Mouse (Mus musculus): Measurements from ENCODE around the gene Cdc25a.

Gene Cdc25a

DNA sequence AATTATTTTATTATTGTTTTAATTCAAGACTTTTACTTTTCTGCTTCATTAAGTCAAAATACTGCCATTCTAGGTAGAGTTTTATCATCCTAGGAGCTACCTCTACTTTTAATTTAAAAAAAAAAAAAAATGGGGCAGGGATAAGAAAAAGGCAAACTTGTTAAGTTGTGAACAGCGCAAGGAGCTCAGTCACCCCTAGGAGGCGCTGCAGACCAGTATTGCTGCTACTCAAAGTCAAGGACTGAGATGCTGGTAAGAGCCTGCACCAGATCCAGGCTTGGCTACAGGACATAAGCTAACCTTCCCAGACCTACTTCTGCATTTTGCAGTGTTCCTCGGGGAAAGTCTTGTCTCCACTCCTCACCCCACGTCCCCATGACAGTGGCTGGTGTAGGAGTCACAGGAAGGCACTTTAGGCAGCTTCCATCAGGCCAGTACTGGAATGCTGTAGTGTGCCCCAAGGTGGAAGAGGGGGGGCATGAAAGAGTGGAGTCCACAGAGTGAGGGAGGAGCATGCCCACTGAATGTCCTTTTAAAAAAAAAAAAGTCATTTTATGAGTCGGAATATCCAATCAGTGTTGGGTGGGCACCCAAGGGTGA is 17.4 kb downstream of the Cdc25a start:
- CTCF ChIA-PET, result interaction anchor here (0.5 to 0.9 kb wide), 3 partner anchors 95 to 247 kb away, joined by 3 to 4 read pairs (median 4); no protein-coding TSS in a partner anchor

DNA sequence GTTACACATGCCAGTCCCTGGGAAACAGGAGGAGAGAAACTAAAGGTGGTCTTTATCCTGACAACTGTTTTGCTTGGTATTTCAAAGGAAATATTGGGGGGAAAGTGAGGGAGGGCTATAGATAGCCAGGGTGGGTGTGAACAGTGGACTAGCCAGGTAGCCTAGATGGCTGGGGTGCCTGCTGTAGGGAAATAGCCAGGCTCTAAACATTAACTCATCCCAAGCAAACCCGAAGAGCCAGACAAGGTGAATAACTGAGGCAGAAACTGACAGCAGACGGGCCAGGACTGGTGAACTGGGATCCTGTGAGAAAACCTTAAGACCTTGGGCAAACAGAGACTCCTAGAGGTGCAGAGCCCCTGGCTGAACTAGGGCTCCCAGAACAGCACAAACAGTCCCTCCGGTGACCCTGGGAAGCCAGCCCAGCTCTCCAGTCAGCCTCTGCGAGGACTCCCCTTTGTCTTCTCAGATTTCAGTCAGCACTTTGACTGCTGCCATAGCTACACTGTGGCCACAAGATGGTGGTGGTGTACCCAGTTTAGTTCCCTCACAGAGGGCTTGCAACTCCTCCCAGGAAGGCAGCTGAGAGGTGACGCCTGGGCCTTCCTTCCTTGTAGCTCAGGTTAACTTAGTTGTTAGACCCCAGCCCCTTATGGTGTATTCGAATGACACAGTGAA is 19.2 kb downstream of the Cdc25a start:
- CTCF ChIA-PET, result no interaction called here

DNA sequence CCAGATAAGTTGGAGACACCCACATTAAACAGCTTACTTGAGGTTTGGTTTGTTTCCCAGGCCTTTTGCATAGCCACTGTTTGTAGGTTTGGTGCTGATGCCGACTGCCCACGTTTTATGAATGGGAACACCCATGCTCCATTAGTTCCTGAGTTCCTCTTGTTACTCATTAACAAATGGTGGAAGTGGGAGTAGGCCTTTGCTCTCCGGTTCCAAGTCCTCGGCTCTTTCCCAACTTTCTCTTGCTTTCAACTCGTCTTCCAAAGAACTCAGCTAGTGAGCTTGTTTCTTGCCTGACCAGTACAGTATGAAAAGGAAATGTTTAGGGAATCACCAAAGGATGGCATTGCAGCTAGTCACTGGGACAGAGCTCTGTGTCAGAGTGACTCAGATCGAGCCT is 20.2 kb downstream of the Cdc25a start:
- CTCF ChIA-PET, result no interaction called here

DNA sequence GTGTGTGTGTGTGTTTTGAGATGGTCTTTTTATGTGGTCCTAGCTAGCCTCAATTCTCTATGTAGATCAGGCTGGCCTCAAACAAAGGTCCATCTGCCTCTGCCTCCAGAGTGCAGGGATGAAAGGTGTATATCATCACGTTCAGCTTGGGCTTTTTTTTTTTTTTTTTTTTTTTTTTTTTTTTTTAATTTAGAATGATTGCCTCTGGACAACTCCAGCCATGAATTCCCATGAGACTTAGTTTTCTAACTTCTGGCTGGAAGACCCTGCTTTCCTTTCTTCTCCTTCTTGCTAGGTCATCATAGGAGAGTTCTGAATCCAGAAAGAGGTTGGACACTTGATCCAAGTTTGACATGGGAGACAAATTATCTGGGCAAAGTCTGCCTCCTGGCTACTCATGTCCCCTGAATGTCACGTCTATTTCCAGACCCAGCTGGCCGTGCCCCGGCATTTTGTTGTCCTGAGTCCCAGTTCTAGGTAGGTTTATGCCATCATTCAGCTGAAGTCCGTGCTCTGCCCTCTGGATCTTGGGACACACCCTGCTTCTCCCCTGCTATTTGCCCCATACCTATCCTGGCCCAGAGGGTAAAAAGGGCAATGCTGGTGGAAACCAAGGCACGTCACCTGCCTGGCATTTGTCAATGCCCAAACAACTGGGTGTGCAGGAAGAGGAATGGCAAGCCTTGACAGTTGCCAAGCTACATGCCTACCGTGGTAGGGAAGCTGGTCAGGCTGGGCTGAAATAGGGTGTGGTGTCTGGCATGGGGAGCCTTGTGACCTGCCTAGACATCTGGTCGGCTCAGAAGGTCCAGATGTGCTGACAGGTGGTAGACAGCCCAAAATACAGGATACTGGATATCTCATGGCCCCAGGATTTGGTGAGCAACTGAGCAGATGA is 21.1 kb downstream of the Cdc25a start:
- CTCF ChIA-PET, result no interaction called here

DNA sequence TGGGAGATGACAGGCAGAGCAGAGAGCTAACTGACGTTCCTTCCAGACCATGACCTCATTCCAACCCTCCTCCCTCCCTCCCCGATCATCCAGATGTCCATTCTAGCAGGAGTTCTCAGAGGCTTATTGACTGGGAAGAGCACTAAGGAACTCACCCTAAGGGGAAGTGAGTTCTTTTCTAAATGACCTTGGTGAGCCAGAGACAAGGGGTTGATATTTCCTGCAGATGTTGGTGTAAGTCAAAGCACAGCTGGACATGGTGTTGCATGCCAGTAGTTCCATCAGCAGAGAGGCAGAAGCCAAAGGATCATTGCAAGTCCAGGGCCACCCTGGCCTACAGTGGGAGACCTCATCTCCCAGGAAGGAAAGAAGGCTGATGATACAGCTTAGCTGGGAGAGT is 22.6 kb downstream of the Cdc25a start:
- CTCF ChIA-PET, result no interaction called here

DNA sequence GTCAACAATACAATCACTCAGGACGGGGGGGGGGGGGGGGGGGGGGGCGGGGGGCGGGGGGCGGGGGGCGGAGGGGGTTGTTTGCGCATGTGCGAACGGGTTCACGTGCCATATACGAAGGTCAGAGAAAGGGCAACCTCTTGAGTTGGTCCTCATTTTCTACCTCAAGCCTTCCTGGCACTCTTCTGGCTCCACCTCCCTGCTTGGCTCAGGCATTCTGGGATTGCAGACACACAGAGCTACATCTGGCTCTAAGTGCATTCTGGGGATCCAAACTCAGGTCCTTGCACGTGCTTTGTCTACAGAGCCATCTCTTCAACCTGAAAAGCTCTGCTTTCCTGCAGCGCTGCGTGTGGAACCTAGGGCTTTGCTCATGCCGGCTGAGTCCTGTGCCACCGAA is 24.0 kb downstream of the Cdc25a start:
- CTCF ChIA-PET, result interaction anchor here (0.6 kb wide), 1 partner anchor 131 kb away, joined by 3 read pairs; no protein-coding TSS in a partner anchor

DNA sequence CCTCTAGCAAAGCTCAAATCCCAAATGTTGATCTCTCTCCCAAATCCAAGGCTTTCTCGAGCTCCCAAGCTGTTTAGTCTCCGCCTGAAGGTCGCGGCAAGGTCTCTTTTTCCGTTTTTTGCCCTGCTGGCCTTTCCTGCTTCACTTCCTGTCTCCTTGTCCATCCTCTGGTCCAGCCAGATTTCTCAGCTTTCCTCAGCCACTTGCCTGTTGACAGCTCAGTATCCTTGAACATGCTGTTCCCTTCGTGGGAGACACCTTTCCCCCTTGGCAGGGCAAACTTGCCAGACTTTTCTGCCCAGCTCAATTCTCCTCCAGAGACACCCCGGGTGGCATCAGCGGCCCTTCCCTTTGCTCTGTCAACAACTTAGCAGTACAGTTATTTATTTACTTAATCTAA is 24.4 kb downstream of the Cdc25a start:
- CTCF ChIA-PET, result interaction anchor here (0.6 kb wide), 2 partner anchors 18 to 131 kb away, joined by 3 to 4 read pairs; no protein-coding TSS in a partner anchor

DNA sequence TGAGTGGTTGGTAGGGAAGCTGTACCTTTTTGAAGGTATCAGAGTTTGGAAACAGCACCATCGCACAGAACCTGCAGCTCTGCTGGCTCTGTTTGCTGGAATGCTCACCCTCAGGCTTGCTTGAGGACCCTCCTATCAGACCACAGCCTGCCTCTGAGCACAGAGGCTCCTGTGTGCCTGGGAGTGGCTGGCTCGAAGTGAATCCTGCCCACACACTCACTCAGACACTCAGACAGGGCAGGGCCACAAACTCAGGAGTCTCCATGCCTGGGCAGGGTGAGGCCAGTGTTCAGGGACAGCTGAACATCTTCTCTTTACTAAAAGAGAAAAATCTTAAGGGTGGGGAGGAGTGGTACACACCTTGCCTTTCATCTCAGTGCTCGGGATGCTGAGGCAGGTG is 25.2 kb downstream of the Cdc25a start:
- CTCF ChIA-PET, result no interaction called here

DNA sequence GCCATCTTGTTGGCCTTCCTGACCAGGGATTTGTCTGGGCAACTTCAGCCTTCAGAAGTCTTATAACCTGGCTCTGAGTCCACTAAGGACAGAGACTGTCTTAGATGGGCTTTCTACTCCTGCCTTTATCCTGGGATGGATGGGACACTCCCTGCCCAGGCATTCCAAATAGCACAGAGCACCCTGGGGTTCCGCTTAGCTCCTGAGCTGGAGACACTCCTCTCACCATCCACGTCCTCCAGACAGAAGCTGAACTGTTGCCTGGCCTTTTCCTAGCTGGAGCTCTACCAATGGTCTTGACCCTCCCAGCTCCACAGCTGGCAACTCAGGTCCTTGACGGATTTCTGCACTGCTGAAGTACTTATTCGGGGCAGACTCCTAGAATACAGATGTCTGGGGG is 26.9 kb downstream of the Cdc25a start:
- CTCF ChIA-PET, result no interaction called here

DNA sequence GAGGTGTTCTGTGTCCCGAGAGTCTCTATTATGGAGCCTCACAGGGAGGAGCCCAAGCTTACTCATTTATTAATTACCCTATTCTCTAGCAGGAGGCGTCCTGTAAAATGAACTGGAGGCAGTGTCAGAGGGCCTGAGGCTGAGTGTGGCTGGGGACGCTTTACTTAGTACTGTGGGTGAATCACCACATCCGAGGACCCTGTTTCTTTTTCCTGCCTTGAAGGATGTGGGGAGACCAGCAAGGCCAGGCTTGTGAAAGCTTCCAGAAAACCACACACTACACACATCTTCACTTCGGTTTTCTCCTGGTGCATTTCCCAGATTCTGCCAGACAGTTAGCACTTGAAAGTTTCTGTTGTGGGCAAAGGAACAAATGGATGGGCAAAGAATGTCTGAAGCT is 27.4 kb downstream of the Cdc25a start:
- CTCF ChIA-PET, result no interaction called here

DNA sequence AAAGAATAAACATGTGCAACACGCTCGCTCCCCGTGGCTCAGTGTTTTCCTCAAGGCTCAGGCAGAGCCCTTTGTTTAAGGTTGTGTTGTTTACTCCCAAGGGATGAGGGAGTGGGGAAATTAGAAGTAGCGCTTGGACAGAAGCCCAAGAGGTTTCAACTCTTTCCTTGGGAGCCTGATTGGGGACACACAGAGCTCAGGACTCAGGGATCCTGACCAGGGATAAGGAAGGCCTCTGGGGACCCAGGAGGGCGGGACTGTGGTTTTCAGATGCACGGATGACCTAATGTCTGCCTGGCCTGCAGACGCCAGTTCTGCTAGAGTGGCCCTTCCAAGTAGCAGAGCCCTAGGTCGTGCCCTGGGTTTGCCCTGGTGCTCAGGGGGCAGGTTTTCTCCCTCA is 31.9 kb downstream of the Cdc25a start:
- CTCF ChIA-PET, result no interaction called here

DNA sequence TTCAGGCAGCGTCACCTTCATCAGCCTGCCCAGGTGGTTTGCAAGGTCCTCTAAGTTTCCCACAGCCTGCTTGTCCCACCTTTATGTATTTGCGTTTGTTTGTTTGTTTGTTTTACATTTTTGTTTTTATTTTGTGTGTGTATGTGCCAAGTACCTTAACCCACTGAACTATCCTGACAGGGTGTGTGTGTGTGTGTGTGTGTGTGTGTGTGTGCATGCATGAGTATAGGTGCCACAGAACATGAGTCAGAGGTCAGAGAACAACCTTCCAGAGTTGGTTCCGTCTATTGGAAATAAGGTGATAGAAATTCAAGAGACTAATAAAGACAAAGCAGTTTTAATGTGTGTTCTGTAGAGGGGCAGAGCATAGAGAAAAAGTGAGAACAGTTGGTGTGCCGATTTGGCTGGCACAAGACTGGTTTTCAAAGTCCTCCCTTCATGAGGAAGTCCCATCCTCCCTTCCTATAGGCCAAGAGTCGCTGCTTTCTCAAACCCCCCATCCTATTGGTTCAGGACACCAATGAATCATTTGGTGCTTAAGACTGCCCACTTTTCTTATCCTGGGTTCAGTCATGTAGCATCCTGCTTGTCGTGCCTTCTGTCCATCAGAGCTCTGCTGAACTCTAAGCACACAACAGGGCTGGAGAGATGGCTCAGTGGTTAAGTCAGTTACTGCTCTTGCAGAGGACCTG is 32.5 kb downstream of the Cdc25a start:
- CTCF ChIA-PET, result no interaction called here

DNA sequence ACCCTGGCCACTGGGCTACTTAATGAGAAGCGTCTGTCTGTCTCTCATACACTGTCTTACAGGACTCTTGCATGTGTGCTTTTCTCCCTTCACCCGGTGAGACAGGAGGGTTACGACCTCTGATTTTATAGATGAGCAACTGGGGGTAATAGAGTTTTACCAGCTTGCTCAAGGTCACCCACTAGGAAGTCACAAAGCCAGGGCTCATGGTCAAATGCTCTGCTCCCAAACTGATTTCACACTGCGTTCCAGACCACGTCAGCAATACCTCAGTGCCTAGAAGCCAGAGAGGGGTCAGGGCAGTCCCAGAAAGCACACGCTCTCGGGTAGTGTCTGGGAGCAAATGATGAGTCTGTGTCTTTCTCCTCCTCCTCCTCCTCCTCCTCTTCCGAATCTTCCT is 33.7 kb downstream of the Cdc25a start:
- CTCF ChIA-PET, result no interaction called here

DNA sequence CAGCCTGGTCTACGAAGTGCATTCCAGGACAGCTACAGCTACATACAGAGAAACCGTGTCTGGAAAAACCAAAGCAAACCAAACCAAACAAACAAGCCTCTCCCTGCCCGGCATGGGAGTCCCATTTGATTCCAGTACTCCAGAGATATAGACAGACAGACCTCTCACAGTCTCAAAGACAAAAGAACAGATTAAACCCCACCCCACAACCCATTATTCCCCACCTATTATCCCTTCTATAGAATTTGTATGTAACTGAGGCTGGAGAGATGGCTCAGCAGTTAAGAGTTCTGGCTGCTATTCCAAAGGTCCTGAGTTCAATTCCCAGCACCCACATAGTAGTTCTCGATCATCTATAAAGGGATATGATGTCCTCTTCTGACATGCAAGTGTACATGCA is 34.5 kb downstream of the Cdc25a start:
- CTCF ChIA-PET, result no interaction called here

DNA sequence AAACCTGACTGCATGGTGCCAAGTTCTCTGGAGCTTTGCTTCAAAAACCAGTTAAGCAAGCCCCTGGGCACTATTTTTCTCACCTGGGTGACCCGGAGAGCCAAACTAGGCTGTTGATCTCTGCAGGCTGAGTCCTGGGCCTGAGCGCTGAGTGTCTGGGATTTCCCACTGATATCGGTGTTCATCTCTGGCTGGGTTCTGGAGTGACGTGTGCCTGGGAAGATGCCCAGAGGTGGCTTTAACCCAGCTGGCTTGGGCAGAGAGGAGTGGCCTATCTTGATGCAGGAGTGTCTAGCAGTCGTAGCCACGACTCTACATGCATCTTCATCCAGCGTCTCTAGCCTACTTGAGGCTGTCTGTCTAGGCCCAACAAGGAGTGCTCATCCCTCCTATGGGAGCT is 36.4 kb downstream of the Cdc25a start:
- CTCF ChIA-PET, result no interaction called here

DNA sequence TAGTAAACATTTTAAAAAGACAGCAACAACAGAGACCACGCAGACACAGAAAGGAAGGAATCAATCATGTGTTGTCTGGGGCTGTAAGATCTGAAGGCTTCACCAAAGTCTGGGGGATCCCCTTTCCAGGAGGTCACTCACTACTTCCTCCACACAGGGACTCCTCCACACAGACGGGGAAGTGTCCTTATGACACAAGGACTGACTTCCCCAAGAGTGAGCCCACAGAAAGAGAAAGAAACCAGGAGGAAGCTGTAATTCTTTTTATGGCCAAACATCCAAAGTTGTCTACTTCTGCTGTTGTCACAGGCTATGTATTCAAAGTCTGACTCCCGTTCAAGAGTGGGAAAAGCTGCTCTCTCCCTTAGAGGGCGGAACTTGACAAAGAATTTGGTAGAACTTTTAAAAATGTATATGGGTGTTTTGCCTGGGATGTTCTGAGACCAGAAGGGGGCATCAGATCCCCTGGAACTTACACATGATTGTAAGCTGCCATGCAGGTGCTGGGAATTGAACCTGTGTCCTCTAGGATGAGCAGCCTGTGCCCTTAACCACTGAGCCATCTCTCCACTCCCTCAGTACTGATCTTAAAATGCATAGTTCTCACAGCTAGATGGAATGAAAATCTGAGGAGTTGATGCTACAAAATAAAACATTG is 39.0 kb downstream of the Cdc25a start:
- CTCF ChIA-PET, result no interaction called here

DNA sequence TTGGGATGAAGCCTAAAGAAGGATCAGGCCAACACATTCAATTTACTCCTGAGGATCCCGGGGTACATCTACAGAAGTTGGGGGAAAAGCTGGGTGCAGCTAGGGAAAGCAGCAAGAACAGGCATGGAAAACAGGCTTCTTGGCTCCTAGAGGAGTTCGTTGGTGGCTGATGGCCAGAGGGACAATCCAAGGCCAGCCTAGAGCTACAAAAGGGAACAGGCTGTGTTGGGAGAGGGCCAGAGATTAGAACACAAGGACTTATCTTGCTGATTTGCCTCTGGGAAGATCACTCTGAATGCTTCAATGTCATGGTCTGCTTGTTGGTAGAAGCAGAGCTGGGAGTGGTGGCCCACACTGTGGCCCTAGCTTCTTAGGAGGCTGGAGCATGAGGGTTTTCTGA is 42.6 kb downstream of the Cdc25a start:
- CTCF ChIA-PET, result interaction anchor here (0.6 to 0.7 kb wide), 3 partner anchors 18 to 139 kb away, joined by 4 to 6 read pairs (median 5); no protein-coding TSS in a partner anchor

DNA sequence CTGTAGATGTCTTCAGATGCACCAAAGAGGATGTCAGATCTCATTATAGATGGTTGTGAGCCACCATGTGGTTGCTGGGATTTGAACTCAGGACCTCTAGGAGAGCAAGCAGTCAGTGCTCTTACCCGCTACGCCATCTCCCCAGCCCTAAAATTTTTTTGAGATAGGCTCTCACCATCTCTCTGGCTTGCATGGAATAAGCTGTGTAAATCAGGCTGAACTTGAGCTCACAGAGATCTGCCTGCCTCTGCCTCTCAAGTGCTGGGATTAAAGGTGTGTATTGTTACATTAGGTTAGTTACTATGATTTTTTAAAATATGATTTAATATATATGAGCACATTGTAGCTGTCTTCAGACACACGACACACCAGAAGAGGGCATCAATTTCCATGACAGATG is 53.8 kb downstream of the Cdc25a start:
- CTCF ChIA-PET, result no interaction called here

DNA sequence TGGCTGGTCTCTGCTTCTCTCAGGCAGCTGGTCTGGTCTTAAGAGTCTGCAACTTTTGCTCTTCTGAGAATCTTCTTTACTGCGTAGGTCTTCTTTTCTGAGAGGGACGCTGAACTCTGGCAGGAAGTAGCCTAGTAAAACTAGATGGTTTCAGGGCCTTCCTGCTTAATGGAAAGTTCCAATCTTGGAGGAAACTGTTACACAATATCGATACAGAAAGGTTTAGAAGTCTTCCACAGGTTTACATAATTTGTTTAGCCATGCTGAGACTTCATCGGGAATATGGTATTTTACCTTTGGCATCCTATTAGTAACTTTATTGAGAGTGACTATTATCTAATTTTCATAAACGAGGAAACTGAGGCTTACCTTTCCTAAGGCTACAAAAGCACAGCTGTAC is 54.7 kb downstream of the Cdc25a start:
- CTCF ChIA-PET, result no interaction called here

DNA sequence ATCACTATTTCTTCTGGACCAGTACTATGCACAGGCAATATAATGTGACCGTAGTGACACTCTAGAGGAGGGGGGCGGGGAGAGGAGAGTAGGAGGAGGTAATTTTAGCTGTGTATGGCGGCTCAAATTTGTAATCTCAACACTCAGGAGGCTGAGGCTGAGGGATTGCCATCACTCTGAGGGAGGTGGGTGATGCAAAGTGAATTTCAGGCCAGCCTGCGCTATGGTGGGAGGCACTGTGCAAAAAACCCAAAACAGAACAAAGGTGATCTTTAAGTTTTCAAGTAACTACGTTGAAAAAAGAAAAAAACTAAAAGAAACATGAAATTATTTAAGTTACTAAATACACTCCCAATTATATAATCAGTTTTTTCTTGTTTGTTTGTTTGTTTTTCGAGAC is 55.4 kb downstream of the Cdc25a start:
- CTCF ChIA-PET, result no interaction called here

DNA sequence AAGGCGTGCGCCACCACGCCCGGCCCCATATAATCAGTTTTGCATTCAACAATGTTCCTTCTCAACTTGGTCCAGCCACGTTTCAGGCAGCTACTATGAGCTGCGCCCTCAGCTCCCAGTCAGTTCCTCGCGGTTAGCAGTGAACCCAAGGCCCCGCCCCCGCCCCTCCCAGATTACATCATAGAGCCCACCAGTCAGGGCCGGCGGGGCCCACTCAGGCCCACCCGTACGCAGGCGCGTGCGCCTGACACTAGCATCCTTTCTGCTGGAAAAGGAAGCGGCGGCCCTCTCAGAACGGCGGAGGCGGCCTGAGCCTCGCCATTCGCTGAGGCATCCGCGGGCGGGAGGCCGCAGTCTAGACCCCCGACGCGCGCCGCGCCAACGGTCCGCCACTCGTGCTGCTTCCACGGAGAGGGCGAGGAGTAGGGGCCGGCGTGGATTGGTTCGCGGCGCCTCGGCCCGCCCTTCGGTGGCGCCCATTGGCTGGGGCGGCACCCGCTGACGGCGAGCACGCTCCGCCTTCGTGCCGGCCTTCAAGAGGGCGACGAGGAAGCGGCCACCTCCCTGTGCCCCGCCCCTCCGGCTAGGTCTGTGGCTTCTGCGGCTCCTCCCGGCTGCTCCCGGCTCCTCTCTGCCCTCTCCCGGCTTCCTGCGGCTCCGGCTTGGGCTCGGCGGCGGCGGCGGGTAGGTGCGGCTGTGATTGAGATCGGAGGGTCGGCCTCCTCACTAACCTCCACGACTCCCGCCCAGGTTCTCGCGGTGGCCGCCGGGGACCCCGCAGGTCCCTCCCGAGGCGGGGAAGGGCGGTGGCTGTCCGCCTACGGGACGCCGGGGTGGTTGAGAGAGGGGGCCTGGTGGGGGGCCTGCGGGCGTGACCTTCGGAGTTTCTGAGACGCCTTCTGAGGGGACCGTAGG is 56.1 kb downstream of the Cdc25a start, which contains the start of gene Map4:
Map4 (plus strand) TSS at position 204 of the 915 bp plus-strand sequence.
- CTCF ChIA-PET, result no interaction called here
